Mouse (Mus musculus) gastrocnemius, adult 8-10 months (tissue): Measurements from ENCODE around the gene Prss48. TPM values are rescaled to one million over a fixed set of nuclear protein-coding genes. Genes with fewer than 3 reads are reported as not detected.

ENCODE experiments used
- DNase-seq, 2 experiments: peaks; one replicate each; pipeline ENCODE4 v3.0.0; 2022; ENCODE audit warnings: low spot score in 2 of 2
- total RNA-seq, 4 experiments: library from RNA; stranded (reverse); gene quantifications; 2 replicates each; pipeline ENCODE4 v1.2.4; 2022

Prss48 gene
- total RNA-seq, 4 experiments from 2014 or later, result not detected

DNA sequence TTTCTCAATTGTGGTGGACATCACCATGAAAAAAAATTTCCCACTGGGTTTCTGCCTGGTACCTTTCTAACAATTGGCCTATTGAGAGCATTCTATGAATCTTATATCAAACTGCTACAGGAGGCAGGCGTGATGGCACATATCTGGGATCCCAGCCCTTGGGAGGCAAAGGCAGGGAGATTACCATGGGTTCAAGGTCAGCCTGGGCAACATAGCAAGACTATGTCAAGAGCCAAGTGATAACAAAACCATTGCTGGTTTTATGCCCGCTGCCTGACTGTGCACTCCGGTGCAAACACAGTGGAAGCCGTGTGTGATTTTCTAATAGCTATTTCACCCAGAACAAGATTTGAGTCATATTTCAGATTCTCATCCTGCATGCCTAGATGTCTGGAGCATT is 51.4 kb downstream of the Prss48 start:
- no peak for DNase-seq

Other genes with a start within 250 kb of the Prss48 start
- gene Fam160a1, start 185.2 kb downstream of the Prss48 start, total RNA-seq, result 10 to 100 TPM; 52.1 to 58.4 (median 56.9) TPM
- gene Glt28d2, start 115.0 kb downstream of the Prss48 start, total RNA-seq, result 1 to 10 TPM; 5.6 to 8.9 (median 5.8) TPM
- gene Gm37240, start 115.0 kb downstream of the Prss48 start, total RNA-seq, result 10 to 100 TPM; 29.7 to 37.8 (median 36.6) TPM
- 1 to 10 TPM; 4.5 to 9.7 (median 7.4) TPM for gene Sh3d19, start 31.4 kb downstream of the Prss48 start, total RNA-seq
- gene Rps3a1, start 140.2 kb upstream of the Prss48 start, total RNA-seq, result 100 to 1,000 TPM; 415 to 510 (median 453) TPM
- gene Lrba, start 222.2 kb upstream of the Prss48 start, total RNA-seq, result 10 to 100 TPM; 25.0 to 29.4 (median 25.7) TPM